Mouse (Mus musculus): ENCODE measurements at regions not wholly inside any gene's neighbourhood (a gene's known extent, or its start where the extent isn't known, plus 50 kb on each side); places are given as distances from the start of the nearest gene placed in this dataset.

- TF ChIP-seq CTCF (IDR thresholded peaks at IDR 0.05; ENCODE audit: low read depth) (peak; percentile 96), EP300 (IDR thresholded peaks at IDR 0.05; ENCODE audit: low read depth) (no peak)
Measured at GRCm38 (mm10) chr6:31639460-31639859, 75.7 kb upstream of the Podxl start.
